Mouse (Mus musculus) E14TG2a.4 (cell line): ENCODE measurements at regions not wholly inside any gene's neighbourhood (a gene's known extent, or its start where the extent isn't known, plus 50 kb on each side); places are given as distances from the start of the nearest gene placed in this dataset.

Experiments used
- CTCF ChIP-seq: conservative IDR thresholded peaks from 2 replicates; pipeline ENCODE4 v1.5.1; 2014; ENCODE audit warnings: low read length
- NANOG ChIP-seq: IDR thresholded peaks from 2 replicates; pipeline ENCODE4 v1.6.1; 2014; ENCODE audit warnings: borderline replicate concordance, low read length, mixed read lengths
- POU5F1 ChIP-seq: IDR thresholded peaks from 2 replicates; pipeline ENCODE4 v1.6.1; 2014; ENCODE audit warnings: low read length, borderline replicate concordance

DNA sequence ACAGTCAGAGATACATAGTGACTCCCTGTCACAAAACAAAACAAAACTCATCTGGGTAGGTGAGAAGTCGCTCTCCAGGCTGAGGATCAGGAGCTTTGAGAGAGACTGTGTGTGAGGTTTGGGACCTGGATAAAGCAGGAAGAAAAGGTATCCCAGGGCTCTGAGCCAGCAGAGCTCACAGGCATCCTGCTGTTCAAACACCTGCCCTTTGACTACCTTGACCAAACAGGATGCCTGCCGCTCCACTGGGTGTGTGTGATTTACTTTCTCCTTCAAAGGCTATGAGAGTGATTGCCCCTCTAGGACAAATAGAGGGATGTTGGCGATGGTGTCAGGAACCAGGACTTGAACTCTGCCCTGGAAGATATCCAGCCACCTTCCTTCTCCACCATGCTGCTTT, 674.3 kb downstream of the Zfp706 start:
- TF ChIP-seq CTCF, result no peak
- no peak for TF ChIP-seq NANOG
- no peak for TF ChIP-seq POU5F1
